Mouse (Mus musculus): ENCODE data around the gene Ppip5k2. TPM values are rescaled to one million over a fixed set of nuclear protein-coding genes. Genes with fewer than 3 reads are reported as not detected.

The Ppip5k2 gene
- polyA plus RNA-seq, 1 experiment: 8.2 TPM

DNA sequence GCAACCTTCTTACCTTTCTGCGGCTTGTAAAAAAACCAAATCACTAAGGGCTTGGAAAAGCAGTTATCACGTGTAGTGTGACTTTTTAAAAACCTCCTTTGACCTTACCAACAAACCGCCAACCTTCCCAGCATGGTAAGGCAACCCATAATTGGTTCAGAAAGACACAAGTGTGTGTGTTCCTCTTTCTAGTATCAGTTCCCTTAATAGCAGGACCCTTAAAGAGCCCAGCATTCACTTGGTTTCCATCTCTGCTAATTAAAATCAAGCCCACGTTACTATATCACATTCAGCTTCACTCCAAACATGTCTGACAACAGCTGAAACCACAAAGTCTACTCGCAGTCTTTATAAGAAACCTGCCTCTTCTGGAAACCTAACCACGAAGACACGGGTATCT is 110.8 kb downstream of the Ppip5k2 start:
- 6% methylated on average over 7 of the region's 7 CpGs for WGBS
- no peaks in the 10 kb centered on the region for H3K27me3 ChIP-seq (ENCODE audit: control insufficient read depth, insufficient read depth, low read length)
- TF ChIP-seq CTCF (IDR thresholded peaks at IDR 0.05; ENCODE audit: borderline replicate concordance, control insufficient read depth, extremely low read depth, insufficient read depth, low read length, poor library complexity) (no peak), POLR2A (IDR thresholded peaks at IDR 0.05; ENCODE audit: control insufficient read depth, extremely low read depth, insufficient read depth, low read length, poor library complexity) (no peak)
- no peaks in the 10 kb centered on the region for H3K36me3 ChIP-seq (ENCODE audit: control insufficient read depth, insufficient read depth, low read length)
- peaks cover 9% of the 10 kb centered on the region for H3K4me1 ChIP-seq (replicated peaks; ENCODE audit: control insufficient read depth, insufficient read depth, low read length)
- H3K4me3 ChIP-seq (ENCODE audit: control insufficient read depth, insufficient read depth, low read length): no peak overlapping the region
- H3K27ac ChIP-seq (ENCODE audit: control insufficient read depth, insufficient read depth, low read length): no peak overlapping the region; the same call in 1 of the 2 replicates
- no peak for DNase-seq

- Histone ChIP-seq H3K27ac (ENCODE audit: control insufficient read depth, insufficient read depth, low read length) (no peak overlapping the region), H3K4me3 (ENCODE audit: control insufficient read depth, insufficient read depth, low read length) (no peak overlapping the region), H3K4me1 (replicated peaks; ENCODE audit: control insufficient read depth, insufficient read depth, low read length) (peaks cover 9% of the 10 kb centered on the region), H3K36me3 (ENCODE audit: control insufficient read depth, insufficient read depth, low read length) (no peaks in the 10 kb centered on the region), H3K27me3 (ENCODE audit: control insufficient read depth, insufficient read depth, low read length) (no peaks in the 10 kb centered on the region)
- no peak for TF ChIP-seq CTCF (IDR thresholded peaks at IDR 0.05; ENCODE audit: borderline replicate concordance, control insufficient read depth, extremely low read depth, insufficient read depth, low read length, poor library complexity)
- no peak for TF ChIP-seq POLR2A (IDR thresholded peaks at IDR 0.05; ENCODE audit: control insufficient read depth, extremely low read depth, insufficient read depth, low read length, poor library complexity)
- WGBS: 92% methylated on average over 2 of the region's 2 CpGs
- DNase-seq: no peak
Measured at GRCm38 (mm10) chr1:97657786-97658185, 112.4 kb downstream of the Ppip5k2 start.

DNA sequence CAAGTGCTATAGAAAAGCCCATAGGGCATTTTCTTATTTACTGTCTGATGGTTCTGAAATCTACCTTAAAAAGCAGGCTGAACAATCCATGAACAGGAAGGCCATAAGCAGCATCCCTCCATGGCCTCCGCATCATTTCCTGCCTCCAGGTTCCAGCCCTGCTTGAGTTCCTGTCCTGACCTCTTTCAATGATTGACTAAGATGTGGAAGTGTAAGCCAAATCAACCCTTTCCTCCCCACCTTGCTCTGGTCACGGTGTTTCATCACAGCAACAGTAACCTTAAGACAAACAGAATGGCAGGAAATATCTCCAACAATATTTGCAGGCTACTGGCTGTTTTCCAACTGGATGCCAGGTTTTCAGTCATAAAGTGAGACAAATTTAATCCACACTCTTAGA is 113.0 kb downstream of the Ppip5k2 start:
- no peak for TF ChIP-seq POLR2A (IDR thresholded peaks at IDR 0.05; ENCODE audit: control insufficient read depth, extremely low read depth, insufficient read depth, low read length, poor library complexity)
- Histone ChIP-seq H3K4me3 (ENCODE audit: control insufficient read depth, insufficient read depth, low read length) (no peak overlapping the region), H3K27ac (ENCODE audit: control insufficient read depth, insufficient read depth, low read length) (no peak overlapping the region), H3K36me3 (ENCODE audit: control insufficient read depth, insufficient read depth, low read length) (no peaks in the 10 kb centered on the region), H3K4me1 (replicated peaks; ENCODE audit: control insufficient read depth, insufficient read depth, low read length) (peaks cover 7% of the 10 kb centered on the region), H3K27me3 (ENCODE audit: control insufficient read depth, insufficient read depth, low read length) (no peaks in the 10 kb centered on the region)
- DNase-seq: no peak
- 85% methylated on average over 2 of the region's 2 CpGs for WGBS

Other genes with a start within 250 kb of the Ppip5k2 start
- gene D1Ertd622e, start 108.3 kb downstream of the Ppip5k2 start, polyA plus RNA-seq (2012; rRNA removed): 30.2 and 31.2 TPM in 2 replicates
- 3.5 and 4.4 TPM in 2 replicates for gene Gin1, start 239 bp downstream of the Ppip5k2 start, polyA plus RNA-seq (2012; rRNA removed)